Mouse (Mus musculus): Measurements from ENCODE around the gene Rassf3.

DNA sequence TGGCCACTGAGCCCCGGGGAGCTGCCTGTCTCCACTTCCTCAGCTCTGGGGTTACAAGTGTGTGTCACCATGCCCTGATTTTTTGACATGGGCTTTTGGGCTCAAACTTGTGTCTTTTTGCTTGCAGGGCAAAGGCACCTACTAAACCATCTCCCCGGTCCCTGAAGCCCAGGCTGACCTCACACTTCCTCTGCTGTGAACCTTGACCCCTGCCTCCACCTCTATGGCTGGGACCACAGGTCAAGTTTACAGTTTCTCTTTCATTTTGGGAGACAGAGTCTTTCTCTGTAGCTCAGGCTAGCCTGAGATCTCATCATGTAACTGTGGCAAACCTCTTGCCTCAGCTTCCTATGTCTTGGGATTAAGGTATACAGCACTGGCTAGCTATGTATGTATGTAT, 43.6 kb upstream of the Rassf3 start:
- no peak for TF ChIP-seq GATA1 (IDR thresholded peaks at IDR 0.05; ENCODE audit: low read length)
- no peak for TF ChIP-seq TAL1 (IDR thresholded peaks at IDR 0.05; ENCODE audit: low read length)
